Mouse (Mus musculus) neural tube, embryonic 15.5 days (tissue): ENCODE data around the gene Atxn3. TPM values are rescaled to one million over a fixed set of nuclear protein-coding genes. Genes with fewer than 3 reads are reported as not detected.
A peak's percentile ranks its signal among the peaks of the same experiment; 100 is the strongest.
"Not testable (repeated sequence)": the region's sequence is repeated elsewhere in the genome, so short reads cannot be mapped to it uniquely, and the experiment has no call there.

Experiments
- ATAC-seq: fragments of 200-750 bp; cut with Nextera tagmentation; 2 replicates; pipeline ENCODE4 v1.8.0; 2017; ENCODE audit warnings: mild to moderate bottlenecking, moderate TSS enrichment, moderate library complexity; ENCODE audit not compliant: low FRiP score
- H3K27ac ChIP-seq: fragments of 300-500 bp; sonication (generic); replicated peaks from 2 replicates; pipeline ENCODE4 v1.5.1; 2015; ENCODE audit warnings: mild to moderate bottlenecking, inconsistent platforms
- H3K27me3 ChIP-seq: fragments of 300-500 bp; sonication (generic); replicated peaks from 2 replicates; pipeline ENCODE4 v1.6.1; 2015; ENCODE audit warnings: inconsistent platforms
- H3K36me3 ChIP-seq: fragments of 300-500 bp; sonication (generic); 2 replicates; pipeline ENCODE4 v1.6.1; 2015; ENCODE audit warnings: inconsistent platforms
- H3K4me1 ChIP-seq: fragments of 300-500 bp; sonication (generic); 2 replicates; pipeline ENCODE4 v1.6.1; 2015; ENCODE audit warnings: inconsistent platforms
- H3K4me2 ChIP-seq: fragments of 300-500 bp; sonication (generic); 2 replicates; pipeline ENCODE4 v1.6.1; 2015; ENCODE audit warnings: inconsistent platforms, mild to moderate bottlenecking, moderate library complexity
- H3K4me3 ChIP-seq: fragments of 300-500 bp; sonication (generic); replicated peaks from 2 replicates; pipeline ENCODE4 v1.5.1; 2015; ENCODE audit warnings: mild to moderate bottlenecking, inconsistent platforms
- H3K9ac ChIP-seq: fragments of 300-500 bp; sonication (generic); replicated peaks from 2 replicates; pipeline ENCODE4 v1.6.1; 2015; ENCODE audit warnings: mild to moderate bottlenecking, inconsistent platforms
- H3K9me3 ChIP-seq: fragments of 300-500 bp; sonication (generic); replicated peaks from 2 replicates; pipeline ENCODE4 v1.6.1; 2016; ENCODE audit warnings: inconsistent platforms
- WGBS: fragments of 180-500 bp; shearing (Covaris S2); methylation state at CpG from one replicate; pipeline ENCODE4 v1.1.7; 2015; ENCODE audit warnings: mixed read lengths; 5-methylcytosine and 5-hydroxymethylcytosine counted together
- polyA plus RNA-seq: library from polyadenylated mRNA; unstranded; fragments of >200 nt; fragmentation: Nextera tagmentation; extraction: Ambion mirVana; gene quantifications from 2 replicates; pipeline ENCODE4 v1.2.1, GENCODE M21; 2015

The Atxn3 gene
- polyA plus RNA-seq, 1 experiment from 2014 or later: 9.8 TPM

- H3K4me1 ChIP-seq: peaks cover 29% of the 10 kb centered on the region
- H3K9ac ChIP-seq: no peak overlapping the region; the same call in 1 of the 2 replicates
- no peaks in the 10 kb centered on the region for H3K27me3 ChIP-seq
- H3K9me3 ChIP-seq: no peaks in the 10 kb centered on the region
- H3K4me3 ChIP-seq: peak overlapping the region; percentile 86
- 0 out of 2 replicates have a peak overlapping the region, but pooled peaks have one; percentile 2 for H3K27ac ChIP-seq
- peak overlapping the region; percentile 73 for H3K4me2 ChIP-seq
- ATAC-seq: no peak
- WGBS: 97% methylated on average over 10 of the region's 10 CpGs
- 0 out of 2 replicates have a peak, but pooled peaks cover 1% of the 10 kb centered on the region for H3K36me3 ChIP-seq
Measured at GRCm38 (mm10) chr12:101977404-101977915, 19.4 kb upstream of the Atxn3 start.

- 21% methylated on average over 13 of the region's 13 CpGs for WGBS
Measured at GRCm38 (mm10) chr12:101976651-101977403, 18.8 kb upstream of the Atxn3 start.

GRCm38 (mm10) chr12:101975601-101976571, 17.8 kb upstream of the Atxn3 start, which contains the start of gene Cpsf2:
TSS of gene Cpsf2 (plus strand) at chr12:101975988.
- no peaks in the 10 kb centered on the region for H3K9me3 ChIP-seq

More at GRCm38 (mm10) chr12:101976651-101977403, 18.8 kb upstream of the Atxn3 start:
- peak overlapping the region; percentile 86 for H3K4me3 ChIP-seq
- H3K27me3 ChIP-seq: no peaks in the 10 kb centered on the region
- peak overlapping the region; percentile 73 for H3K4me2 ChIP-seq
- H3K27ac ChIP-seq: peak overlapping the region; percentile 95
- H3K4me1 ChIP-seq: peaks cover 29% of the 10 kb centered on the region
- H3K36me3 ChIP-seq: no peaks in the 10 kb centered on the region
- no peaks in the 10 kb centered on the region for H3K9me3 ChIP-seq
- no peak for ATAC-seq
- peak overlapping the region; percentile 90 for H3K9ac ChIP-seq

GRCm38 (mm10) chr12:101975167-101975600, 17.1 kb upstream of the Atxn3 start:
- Histone ChIP-seq H3K27me3 (no peaks in the 10 kb centered on the region), H3K4me1 (peaks cover 29% of the 10 kb centered on the region), H3K36me3 (no peaks in the 10 kb centered on the region), H3K4me3 (peak overlapping the region; percentile 86), H3K9ac (peak overlapping the region; percentile 90), H3K27ac (peak overlapping the region; percentile 95), H3K9me3 (no peaks in the 10 kb centered on the region), H3K4me2 (peak overlapping the region; percentile 73)
- WGBS: 0% methylated on average over 23 of the region's 23 CpGs
- ATAC-seq: peak; percentile 48

More at GRCm38 (mm10) chr12:101975601-101976571, 17.8 kb upstream of the Atxn3 start, which contains the start of gene Cpsf2:
- peak within 1 kb of the TSS; percentile 73 for H3K4me2 ChIP-seq
- H3K4me3 ChIP-seq: peak within 1 kb of the TSS; percentile 86
- WGBS: under 1% methylated on average over 77 of the region's 77 CpGs
- H3K27ac ChIP-seq: peak within 1 kb of the TSS; percentile 95
- ATAC-seq: peak; percentile 98
- H3K4me1 ChIP-seq: peaks cover 29% of the 10 kb centered on the region
- no peaks in the 10 kb centered on the region for H3K36me3 ChIP-seq
- H3K27me3 ChIP-seq: no peaks in the 10 kb centered on the region
- peak within 1 kb of the TSS; percentile 90 for H3K9ac ChIP-seq

- 8% methylated on average over 1 of the region's 1 CpGs for WGBS
- Histone ChIP-seq H3K27me3 (no peaks in the 10 kb centered on the region), H3K9ac (peak overlapping the region; percentile 90), H3K4me2 (peak overlapping the region; percentile 73), H3K4me1 (peaks cover 29% of the 10 kb centered on the region), H3K9me3 (no peaks in the 10 kb centered on the region), H3K4me3 (peak overlapping the region; percentile 86), H3K27ac (peak overlapping the region; percentile 95; the same call in 1 of the 2 replicates), H3K36me3 (0 out of 2 replicates have a peak, but pooled peaks cover 3% of the 10 kb centered on the region)
- no peak for ATAC-seq
Measured at GRCm38 (mm10) chr12:101974571-101974970, 16.5 kb upstream of the Atxn3 start.

- no peak overlapping the region for H3K4me2 ChIP-seq
- no peak overlapping the region for H3K9ac ChIP-seq
- no peak for ATAC-seq
- H3K27me3 ChIP-seq: no peaks in the 10 kb centered on the region
- peaks cover 22% of the 10 kb centered on the region for H3K4me1 ChIP-seq
- 98% methylated on average over 3 of the region's 3 CpGs for WGBS
- H3K27ac ChIP-seq: no peak overlapping the region
- H3K4me3 ChIP-seq: no peak overlapping the region
- H3K9me3 ChIP-seq: no peaks in the 10 kb centered on the region
- H3K36me3 ChIP-seq: peaks cover 17% of the 10 kb centered on the region
Measured at GRCm38 (mm10) chr12:101972230-101972629, 14.2 kb upstream of the Atxn3 start.

- Histone ChIP-seq H3K9ac (no peak overlapping the region), H3K4me2 (no peak overlapping the region), H3K27me3 (no peaks in the 10 kb centered on the region), H3K27ac (no peak overlapping the region), H3K4me3 (no peak overlapping the region), H3K9me3 (no peaks in the 10 kb centered on the region), H3K36me3 (peaks cover 25% of the 10 kb centered on the region), H3K4me1 (peaks cover 13% of the 10 kb centered on the region)
- WGBS: 93% methylated on average over 2 of the region's 2 CpGs
- no peak for ATAC-seq
Measured at GRCm38 (mm10) chr12:101971311-101971710, 13.3 kb upstream of the Atxn3 start.

- not testable (repeated sequence) for H3K4me3 ChIP-seq, H3K27ac ChIP-seq, H3K9ac ChIP-seq, H3K4me2 ChIP-seq, H3K36me3 ChIP-seq, ATAC-seq, H3K9me3 ChIP-seq, H3K27me3 ChIP-seq
- WGBS: 94% methylated on average over 5 of the region's 5 CpGs
- H3K4me1 ChIP-seq: peaks cover 16% of the 10 kb centered on the region
Measured at GRCm38 (mm10) chr12:101958960-101959780, 1.1 kb upstream of the Atxn3 start.

- H3K27ac ChIP-seq: no peak overlapping the region
- no peak overlapping the region for H3K9ac ChIP-seq
- peak overlapping the region; percentile 68 for H3K4me2 ChIP-seq
- H3K9me3 ChIP-seq: no peaks in the 10 kb centered on the region
- H3K4me1 ChIP-seq: peaks cover 16% of the 10 kb centered on the region
- H3K36me3 ChIP-seq: no peaks in the 10 kb centered on the region
- WGBS: 58% methylated on average over 9 of the region's 9 CpGs
- ATAC-seq: peak; percentile 9; the same call in 1 of the 2 replicates
- H3K27me3 ChIP-seq: no peaks in the 10 kb centered on the region
- H3K4me3 ChIP-seq: peak overlapping the region; percentile 91
Measured at GRCm38 (mm10) chr12:101958556-101958955, 510 bp upstream of the Atxn3 start.

GRCm38 (mm10) chr12:101957079-101957941, 736 bp downstream of the Atxn3 start:
- Histone ChIP-seq H3K27me3 (no peaks in the 10 kb centered on the region), H3K4me2 (peak overlapping the region; percentile 68), H3K27ac (peak overlapping the region; percentile 80), H3K4me3 (peak overlapping the region; percentile 91), H3K9ac (peak overlapping the region; percentile 83), H3K4me1 (peaks cover 16% of the 10 kb centered on the region), H3K36me3 (no peaks in the 10 kb centered on the region), H3K9me3 (no peaks in the 10 kb centered on the region)
- WGBS: 14% methylated on average over 26 of the region's 26 CpGs
- ATAC-seq: no peak; the same call in 1 of the 2 replicates
